Mouse (Mus musculus) ovary, postnatal 36 days (tissue): ENCODE measurements around the gene Cphx1.
"Not testable (repeated sequence)": the region's sequence is repeated elsewhere in the genome, so short reads cannot be mapped to it uniquely, and the experiment has no call there.

Experiments used
- DNase-seq: peaks from one replicate; pipeline ENCODE4 v3.0.0; 2022; ENCODE audit warnings: low spot score, mixed read lengths

Cphx1 gene

DNA sequence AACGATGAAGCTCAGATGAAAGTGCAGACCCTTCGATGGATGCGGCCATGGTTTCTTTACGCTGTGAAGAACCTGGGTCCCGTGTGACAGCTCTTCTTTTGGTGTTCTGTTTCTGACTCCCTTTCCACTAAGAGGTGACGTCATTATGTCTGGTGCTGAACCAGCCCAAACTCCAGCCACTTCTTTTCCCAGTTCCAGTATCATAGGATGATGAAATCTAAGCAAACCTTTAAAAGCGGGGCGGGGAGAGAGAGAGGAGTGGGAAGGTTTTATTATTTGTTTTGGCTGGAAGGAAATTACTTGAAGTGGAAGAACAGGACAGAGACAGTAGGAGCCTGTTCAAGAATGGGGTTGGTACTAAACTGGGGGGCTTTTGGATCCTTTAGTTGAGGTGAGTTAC is at the start of gene Cphx1:
Gene Cphx1, plus strand, starts transcription at position 301 of the 400 bp plus-strand sequence.
- not testable (repeated sequence) for DNase-seq

DNA sequence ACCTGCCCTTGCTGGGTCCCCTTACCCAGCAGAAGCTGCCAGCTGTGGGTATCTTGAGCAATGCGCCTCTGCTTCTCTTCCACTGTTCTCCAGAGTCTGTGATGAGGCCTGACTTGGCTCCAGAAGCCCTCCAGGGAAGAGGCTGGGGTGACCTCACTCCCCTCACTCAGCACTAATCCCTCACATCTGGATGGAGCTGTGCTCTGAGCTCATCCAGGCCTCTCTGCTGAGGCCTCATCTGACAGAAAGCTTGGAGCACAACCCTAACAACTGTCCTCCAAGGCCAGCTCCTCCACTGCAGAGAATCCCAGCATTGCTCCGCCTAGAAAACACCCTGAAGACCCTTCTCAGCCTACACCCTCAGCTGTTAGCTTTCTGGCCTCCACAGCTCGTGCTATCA is 43.5 kb upstream of the Cphx1 start:
- not testable (repeated sequence) for DNase-seq

- not testable (repeated sequence) for DNase-seq
Measured at GRCm38 (mm10) chr14:25895686-25896085, 42.4 kb upstream of the Cphx1 start.

- not testable (repeated sequence) for DNase-seq
Measured at GRCm38 (mm10) chr14:25903000-25903399, 35.1 kb upstream of the Cphx1 start, which contains the start of gene Plac9a. Gene Plac9a, minus strand, starts transcription at chr14:25903100.

GRCm38 (mm10) chr14:25905243-25905642 is 32.9 kb upstream of the Cphx1 start:
- not testable (repeated sequence) for DNase-seq

- DNase-seq, result not testable (repeated sequence)
Measured at GRCm38 (mm10) chr14:25907272-25907671, 30.8 kb upstream of the Cphx1 start.

GRCm38 (mm10) chr14:25908976-25909375 is 29.1 kb upstream of the Cphx1 start:
- not testable (repeated sequence) for DNase-seq

- not testable (repeated sequence) for DNase-seq
Measured at GRCm38 (mm10) chr14:25918427-25919170, 19.5 kb upstream of the Cphx1 start.

- not testable (repeated sequence) for DNase-seq
Measured at GRCm38 (mm10) chr14:25926814-25927561, 11.1 kb upstream of the Cphx1 start.

DNA sequence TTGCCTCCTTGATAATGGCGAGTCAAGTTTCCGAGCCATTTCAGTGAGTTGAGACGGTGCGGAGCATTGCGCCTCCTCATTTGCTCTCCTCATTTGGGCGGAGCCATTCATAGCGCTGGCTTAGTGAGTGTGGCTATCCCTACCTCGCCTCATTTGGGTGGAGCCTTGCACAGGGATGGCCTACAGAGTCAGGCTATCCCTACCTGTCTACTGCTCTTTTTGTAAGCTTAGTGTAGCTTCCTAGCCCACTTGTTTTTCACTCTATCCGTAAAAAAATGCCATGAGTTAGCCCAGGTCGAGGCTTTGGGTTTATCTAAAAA is 10.6 kb upstream of the Cphx1 start, which contains the start of gene Tmem254a:
Gene Tmem254a, minus strand, starts transcription at position 111 of the 320 bp plus-strand sequence.
- DNase-seq, result not testable (repeated sequence)

DNA sequence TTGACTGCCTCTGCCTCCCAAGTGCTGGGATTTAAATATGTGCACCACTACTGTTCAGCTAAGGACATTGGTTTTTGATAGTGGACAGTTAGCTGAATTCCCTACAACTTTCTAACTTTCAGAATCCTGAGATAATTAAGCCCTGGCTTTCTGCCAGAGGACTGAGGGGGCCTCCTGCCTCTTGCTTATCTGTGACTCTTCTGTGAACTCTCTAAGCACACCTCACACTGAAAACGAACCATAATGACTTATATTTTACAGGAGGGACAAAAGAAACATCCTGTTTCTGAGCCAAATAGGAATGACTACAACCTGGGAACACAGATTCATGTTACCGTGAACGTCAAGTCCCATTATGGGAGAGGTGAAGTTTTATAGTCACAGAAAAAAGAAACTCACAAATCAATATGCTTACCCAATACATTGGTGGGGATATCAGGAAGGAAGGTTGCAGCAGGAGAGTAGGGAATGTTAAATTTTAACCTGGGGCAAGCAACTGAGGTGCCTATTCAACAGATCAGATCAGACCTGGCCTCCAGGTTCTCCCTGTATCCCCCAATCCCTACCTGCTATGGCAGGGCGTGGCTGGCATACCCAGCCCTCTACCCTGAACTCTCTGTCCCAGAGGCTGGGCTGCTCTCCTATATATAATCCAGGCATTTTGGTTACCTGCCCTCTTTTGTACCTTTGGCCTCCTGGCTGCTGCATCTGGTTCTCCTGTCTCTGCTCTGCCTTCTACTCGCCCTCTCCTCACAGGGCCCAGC is 1.1 kb upstream of the Cphx1 start:
- not testable (repeated sequence) for DNase-seq

- DNase-seq, result not testable (repeated sequence)
Measured at GRCm38 (mm10) chr14:25957861-25958260, 19.8 kb downstream of the Cphx1 start.

- not testable (repeated sequence) for DNase-seq
Measured at GRCm38 (mm10) chr14:25978371-25979241, 40.5 kb downstream of the Cphx1 start, which contains the start of gene Duxbl1. Gene Duxbl1, plus strand, starts transcription at chr14:25978577.

- DNase-seq, result not testable (repeated sequence)
Measured at GRCm38 (mm10) chr14:25979242-25979941, 41.3 kb downstream of the Cphx1 start.

- peak; percentile 16 for DNase-seq
Measured at GRCm38 (mm10) chr14:25981880-25982279, 43.8 kb downstream of the Cphx1 start.
